Mouse (Mus musculus): Measurements from ENCODE around the gene Parm1.
A peak's percentile ranks its signal among the peaks of the same experiment; 100 is the strongest.

Gene Parm1

DNA sequence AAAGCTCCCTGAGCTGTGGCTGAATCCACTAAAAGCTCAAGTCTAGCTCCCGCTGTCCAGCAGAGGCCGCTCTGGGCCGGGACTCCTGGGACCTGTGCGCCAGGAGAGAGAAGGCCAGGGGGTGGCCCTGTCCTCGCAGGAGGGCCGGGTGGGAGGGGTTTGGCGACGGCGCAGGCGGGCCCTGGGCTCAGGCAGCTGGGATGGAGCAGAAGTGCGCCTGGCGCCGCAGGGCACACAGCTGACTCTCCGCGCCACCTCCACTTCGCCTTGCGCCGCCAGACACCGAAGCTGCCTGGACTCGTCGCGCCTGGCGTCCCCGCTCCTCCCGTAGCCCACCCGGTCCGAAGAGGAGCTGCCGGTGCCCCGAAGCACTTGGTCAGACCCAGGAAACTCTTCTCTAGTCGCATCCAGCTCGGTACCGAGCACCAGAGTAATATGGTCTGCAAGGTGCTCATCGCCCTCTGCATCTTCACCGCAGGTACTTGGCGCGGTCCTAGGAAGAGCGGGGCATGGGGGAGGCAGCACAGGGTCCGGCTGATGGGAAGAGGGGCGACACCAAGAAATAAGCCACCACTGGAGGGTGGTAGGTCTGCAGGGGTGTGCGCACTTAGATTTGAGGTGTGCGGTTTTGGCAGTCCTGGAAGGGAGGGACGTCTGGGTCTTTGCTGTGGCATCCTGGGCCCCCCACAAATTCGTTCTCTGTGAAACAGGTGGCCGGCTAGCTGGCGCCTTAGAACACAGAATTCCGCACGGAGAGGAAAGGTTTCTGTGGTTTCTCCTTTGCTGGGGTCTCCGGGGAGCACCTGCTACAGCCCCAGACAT, at the start of gene Parm1:
TSS of gene Parm1 (plus strand) at position 136 of the 822 bp plus-strand sequence.
- peak; percentile 60 to 62 for DNase-seq

- DNase-seq, result no peak
Observed at GRCm38 (mm10) chr5:91475241-91475640, 42.2 kb upstream of the Parm1 start.

DNA sequence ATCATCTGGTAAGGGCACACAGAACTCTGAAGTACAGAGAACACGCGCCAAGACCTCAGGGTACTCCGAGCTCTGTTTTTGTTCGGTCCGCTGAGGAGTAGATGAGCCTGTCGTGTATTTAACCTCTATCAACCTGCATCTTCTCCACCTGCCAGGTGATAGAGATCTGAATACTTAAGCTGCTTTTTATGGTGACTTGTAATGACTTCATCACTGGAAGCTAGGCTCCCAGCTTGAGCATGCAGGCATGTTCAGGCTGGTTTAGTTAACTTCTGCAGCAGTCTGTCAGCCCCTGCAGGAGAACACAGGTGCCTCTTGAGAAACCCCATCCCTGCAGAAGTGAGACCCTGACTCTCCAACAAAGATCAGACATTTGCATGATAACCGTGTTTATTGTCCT, 40.6 kb upstream of the Parm1 start:
- no peak for DNase-seq

- no peak for DNase-seq
Observed at GRCm38 (mm10) chr5:91478673-91479072, 38.7 kb upstream of the Parm1 start.

DNA sequence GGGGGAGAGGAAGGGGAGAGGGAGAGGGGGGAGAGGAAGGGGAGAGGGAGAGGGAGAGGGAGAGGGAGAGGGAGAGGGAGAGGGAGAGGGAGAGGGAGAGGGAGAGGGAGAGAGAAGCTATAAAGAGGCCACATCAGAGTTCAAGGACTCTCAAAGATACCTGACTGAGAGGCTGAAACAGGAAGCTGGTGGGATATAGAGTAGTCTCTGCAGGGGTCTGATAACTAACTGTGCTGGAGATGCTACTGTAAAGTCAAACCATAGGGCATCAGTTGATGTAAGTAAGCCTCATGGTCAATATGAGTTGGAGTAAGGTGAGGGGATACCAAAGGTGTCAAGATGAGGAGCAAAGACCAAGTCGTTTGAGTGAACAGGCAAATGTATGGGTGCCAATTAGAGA, 37.3 kb upstream of the Parm1 start:
- DNase-seq, result no peak

DNA sequence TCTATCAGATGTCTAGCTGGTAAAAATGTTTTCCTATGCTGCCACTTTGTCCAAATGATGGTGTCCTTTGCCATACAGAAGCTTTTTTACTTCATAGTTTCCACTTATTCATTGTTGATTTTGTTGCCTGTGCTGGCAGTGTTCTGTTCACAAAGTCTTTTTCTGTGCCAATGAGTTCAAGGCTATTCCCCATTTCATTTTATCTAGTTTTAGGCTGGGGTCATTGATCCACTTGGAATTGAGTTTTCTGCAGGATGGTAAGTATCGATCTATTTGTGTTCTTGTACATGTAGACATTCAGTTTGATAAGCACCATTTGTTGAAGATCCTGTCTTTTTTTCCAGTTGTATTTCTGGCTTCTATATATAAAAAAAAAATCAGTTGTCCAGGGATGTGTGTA, 33.1 kb upstream of the Parm1 start:
- DNase-seq, result no peak

DNA sequence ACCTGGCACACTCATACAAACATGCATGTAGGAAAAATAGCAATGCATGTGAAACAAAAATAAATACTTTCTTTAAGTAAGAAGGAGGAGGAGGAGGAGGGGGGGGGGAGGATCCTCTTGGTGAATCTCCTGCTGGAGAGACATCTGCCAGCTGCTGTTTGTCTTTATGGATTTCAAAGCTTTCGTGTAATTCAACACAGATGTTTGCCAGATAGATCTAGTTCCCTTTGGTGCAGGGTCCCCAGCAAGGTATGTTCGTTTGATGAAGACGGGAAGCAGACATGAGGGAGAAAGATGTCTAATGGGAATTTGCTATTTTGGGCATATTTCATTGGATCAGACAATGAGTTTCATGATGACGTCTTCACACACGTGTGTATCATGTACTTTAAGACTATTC, 23.0 kb upstream of the Parm1 start:
- no peak for DNase-seq

DNA sequence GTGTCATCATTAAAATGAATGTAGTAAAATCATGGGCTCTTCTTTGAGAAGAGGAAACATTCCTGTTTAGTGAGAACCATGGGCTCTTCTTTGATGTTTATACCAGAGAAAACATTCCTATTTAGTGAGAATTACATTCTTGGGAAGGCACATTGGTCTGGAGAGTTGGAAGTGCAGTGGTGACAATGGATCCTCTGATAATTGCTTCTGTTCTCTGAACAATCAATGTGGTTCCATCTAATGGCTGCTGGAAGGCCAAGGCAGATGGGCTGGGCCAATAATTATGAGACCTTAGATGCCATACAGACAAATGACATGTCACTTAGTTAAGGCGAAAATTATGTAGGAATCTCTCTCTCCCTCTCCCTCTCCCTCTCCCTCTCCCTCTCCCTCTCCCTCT, 16.1 kb upstream of the Parm1 start:
- DNase-seq, result no peak

- DNase-seq, result no peak
Observed at GRCm38 (mm10) chr5:91502366-91502765, 15.0 kb upstream of the Parm1 start.

DNA sequence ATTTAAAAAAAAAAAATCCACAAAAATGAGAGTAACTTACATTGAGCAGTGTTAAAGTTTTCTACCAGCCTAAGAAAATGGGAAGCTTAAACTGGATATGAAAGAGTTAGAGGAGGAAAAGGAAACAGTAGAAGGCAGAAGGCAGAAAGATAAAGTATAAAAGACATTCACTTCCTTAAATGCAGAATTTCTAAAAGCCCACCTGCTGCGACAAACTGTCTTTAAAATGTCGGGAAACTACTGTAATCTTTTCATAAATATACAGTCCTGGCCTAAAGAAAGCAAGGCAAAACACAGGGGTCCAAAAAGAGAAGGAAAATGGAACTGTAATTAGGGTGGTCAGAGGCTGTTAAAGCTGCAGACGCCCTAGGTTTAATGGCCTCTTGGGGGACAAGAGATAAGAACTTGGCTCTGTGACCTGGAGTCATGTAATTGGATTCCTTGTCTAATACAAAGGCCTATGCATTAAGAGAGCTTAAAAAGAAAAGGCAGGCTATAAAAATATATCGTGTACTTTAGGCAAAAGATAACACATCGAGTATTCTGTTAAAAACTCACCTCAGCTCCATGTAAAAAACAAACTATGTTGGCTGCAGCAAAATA, 13.0 kb upstream of the Parm1 start:
- DNase-seq, result no peak

DNA sequence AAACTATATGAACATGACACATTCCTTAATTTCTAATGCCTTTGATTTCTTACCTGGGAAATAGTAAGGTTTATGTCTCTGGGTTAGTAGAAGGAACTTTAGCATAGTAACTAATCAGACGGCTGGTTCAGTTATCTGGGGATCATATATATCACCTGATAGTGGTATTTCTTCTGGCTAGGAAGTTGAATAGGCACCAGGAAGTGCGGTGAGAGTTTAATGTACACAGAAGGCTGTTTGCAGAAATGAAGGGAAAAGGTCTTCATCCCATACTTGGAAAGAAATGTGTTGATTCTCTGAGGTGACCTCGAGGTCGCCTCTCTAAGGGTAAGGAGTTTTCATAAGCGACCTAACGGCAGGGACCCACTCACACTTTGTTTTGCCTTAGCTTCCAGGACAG, 338 bp upstream of the Parm1 start:
- DNase-seq, result no peak

DNA sequence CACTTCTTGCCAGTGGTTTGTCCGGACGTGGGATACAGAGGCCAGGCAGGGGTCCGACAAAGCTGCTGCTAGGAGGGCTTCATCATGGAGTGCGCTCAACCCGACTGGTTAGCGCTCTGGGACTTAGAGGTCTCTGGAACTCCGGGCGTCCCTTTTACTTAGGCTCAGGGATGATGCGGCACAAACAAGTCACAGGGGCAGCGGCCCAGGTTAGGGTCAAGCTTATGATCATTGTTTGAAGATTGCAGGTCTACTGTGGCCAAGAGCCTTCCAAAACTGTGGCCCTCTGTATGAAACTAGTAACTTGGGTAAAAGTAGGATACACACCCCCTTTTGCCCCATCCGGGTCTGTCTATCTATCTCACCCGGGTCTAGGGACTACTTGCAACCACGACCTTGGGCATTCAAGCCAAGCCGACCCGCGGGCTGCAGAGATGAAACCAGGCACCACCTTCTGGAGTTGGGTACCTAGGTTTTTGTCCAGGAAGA, 931 bp downstream of the Parm1 start:
- no peak for DNase-seq

GRCm38 (mm10) chr5:91518946-91519345, 1.5 kb downstream of the Parm1 start:
- no peak for DNase-seq

DNA sequence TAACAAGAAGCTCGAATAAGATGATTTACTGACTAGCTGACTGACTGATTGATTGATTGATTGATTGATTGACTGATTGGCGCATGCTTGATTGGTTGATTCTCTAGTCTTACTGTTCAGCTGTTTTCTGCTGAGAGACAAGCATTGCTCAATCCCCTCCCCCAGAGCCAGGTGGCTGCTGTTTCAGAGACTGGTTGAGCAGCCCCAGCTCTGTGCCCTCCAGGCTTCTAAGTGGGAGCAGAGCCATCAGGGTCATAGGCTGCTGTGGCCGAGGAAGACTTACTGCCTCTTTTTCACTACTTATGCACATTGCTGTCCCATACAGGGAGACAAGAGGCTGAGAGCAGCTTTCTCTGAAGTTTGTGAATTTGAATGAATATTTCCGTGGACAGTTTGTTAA, 2.1 kb downstream of the Parm1 start:
- no peak for DNase-seq

GRCm38 (mm10) chr5:91532748-91533496, 15.5 kb downstream of the Parm1 start:
- DNase-seq, result no peak

GRCm38 (mm10) chr5:91559071-91559610, 41.7 kb downstream of the Parm1 start:
- no peak for DNase-seq

GRCm38 (mm10) chr5:91559711-91560110, 42.3 kb downstream of the Parm1 start:
- no peak for DNase-seq

GRCm38 (mm10) chr5:91561394-91561793, 44.0 kb downstream of the Parm1 start:
- DNase-seq, result no peak

DNA sequence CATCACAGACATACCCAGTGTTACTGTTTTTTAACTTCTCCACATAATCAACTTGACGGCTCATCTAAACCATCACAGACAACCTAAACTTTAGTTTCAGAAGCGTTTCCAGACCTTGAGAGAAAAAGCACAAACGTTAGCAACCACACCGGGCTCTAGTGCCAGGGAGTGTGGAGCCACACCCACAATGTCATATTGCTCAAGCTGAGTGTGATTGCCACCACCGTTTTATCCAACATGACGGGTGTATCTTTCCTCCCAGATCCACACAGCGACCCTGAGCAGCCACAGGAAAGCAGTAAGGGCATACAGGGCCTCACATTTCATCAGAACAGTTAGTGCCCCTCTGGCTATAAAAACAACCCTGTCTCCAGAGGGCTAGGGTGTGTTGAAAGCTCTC, 45.1 kb downstream of the Parm1 start:
- DNase-seq, result no peak

GRCm38 (mm10) chr5:91564054-91564453, 46.6 kb downstream of the Parm1 start:
- DNase-seq, result no peak

DNA sequence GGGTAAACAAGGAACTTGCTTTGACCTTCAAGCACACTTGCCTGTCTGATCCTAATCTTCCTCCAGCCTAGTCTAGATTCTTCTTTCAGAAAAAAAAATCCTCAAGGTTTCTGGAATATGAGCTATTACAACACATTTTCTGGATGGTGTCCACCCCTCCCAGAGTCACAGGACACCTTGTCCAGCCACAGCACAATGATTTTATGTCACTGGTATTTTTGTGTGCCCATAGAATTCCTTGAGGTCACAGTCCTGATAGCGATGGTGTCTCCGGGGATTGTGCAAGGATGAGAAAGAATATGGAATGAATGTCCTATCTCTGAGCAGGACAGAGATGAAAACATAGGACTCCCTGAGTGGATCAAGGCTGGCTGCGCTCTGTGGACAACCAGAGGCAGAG, 48.0 kb downstream of the Parm1 start:
- DNase-seq, result no peak

DNA sequence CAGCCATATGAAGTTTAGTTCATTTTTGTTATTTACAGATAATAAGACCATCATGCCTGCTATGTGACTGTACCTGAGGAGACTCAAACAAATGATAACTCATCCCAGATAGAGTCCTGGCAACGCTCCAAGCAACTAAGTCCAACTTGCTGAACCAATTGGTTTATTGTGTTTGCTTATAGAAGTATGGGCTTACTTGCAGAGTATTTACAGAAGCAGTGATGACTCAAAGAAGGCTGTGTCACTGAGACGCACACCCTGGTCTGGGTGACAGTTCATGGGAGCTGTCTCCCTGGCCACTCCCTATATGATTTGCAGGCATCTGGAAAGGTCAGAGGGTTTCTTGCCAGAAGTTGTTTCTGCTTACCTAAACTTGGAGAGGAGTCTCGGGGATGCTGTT, 49.2 kb downstream of the Parm1 start:
- DNase-seq, result no peak

DNA sequence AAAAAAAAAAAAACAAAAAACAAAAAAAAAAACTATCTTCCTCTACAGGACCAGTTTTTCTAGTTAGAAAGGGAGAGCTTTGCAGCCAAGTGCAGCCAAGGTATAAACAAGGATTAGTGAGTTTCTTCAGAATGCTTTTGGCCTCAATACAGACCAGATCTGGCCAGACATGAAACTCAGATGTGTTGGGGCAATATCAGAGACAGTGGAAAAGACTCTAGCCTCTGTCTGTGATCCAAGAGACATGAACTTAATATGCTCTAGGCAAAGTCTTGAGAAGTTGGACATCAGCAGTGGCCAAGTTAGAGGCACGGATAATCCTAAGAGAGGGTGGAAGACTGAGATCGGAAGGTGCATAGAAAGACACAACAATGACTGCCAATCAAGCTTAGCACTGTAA, 56.8 kb downstream of the Parm1 start:
- no peak for DNase-seq
